Mouse (Mus musculus) ES-E14 (cell line): ENCODE results near the gene Gm17581. TPM values are rescaled to one million over a fixed set of nuclear protein-coding genes. Genes with fewer than 3 reads are reported as not detected.

Experiments
- DNase-seq: peaks from one replicate; pipeline ENCODE4 v3.0.0-alpha.2; 2013; ENCODE audit warnings: low read depth, low spot score
- H3K27ac ChIP-seq: 2 replicates; pipeline ENCODE4 v1.5.1; 2012; ENCODE audit warnings: low read depth, mild to moderate bottlenecking, low read length, moderate library complexity, mixed read lengths; ENCODE audit not compliant: poor library complexity, insufficient read depth, severe bottlenecking
- H3K36me3 ChIP-seq: 2 replicates; pipeline ENCODE4 v1.6.1; 2012; ENCODE audit warnings: mild to moderate bottlenecking, low read length, moderate library complexity, mixed read lengths; ENCODE audit not compliant: control insufficient read depth, poor library complexity, insufficient read depth, severe bottlenecking
- H3K4me1 ChIP-seq, 2 experiments: fragments of 150-350 bp in 1 of 2; sonication (generic) in 1 of 2; 2 replicates each; pipeline ENCODE4 v1.6.1; 2012; ENCODE audit warnings: low read length in 2 of 2, mild to moderate bottlenecking in 1 of 2, mixed read lengths in 1 of 2; ENCODE audit not compliant: control insufficient read depth in 2 of 2, insufficient read depth in 2 of 2, poor library complexity in 1 of 2
- H3K4me3 ChIP-seq, 2 experiments: fragments of 150-350 bp in 1 of 2; sonication (generic) in 1 of 2; 2 replicates each; pipeline ENCODE4 v1.5.1; 2012; ENCODE audit warnings: low read length in 2 of 2, low read depth in 1 of 2, mild to moderate bottlenecking in 1 of 2, mixed read lengths in 1 of 2; ENCODE audit not compliant: insufficient read depth in 1 of 2, poor library complexity in 1 of 2, severe bottlenecking in 1 of 2
- H3K9ac ChIP-seq: 2 replicates; pipeline ENCODE4 v1.6.1; 2012; ENCODE audit warnings: low read depth, mild to moderate bottlenecking, low read length, mixed read lengths; ENCODE audit not compliant: poor library complexity, insufficient read depth, severe bottlenecking
- H3K9me3 ChIP-seq: fragments of 150-350 bp; sonication (generic); 2 replicates; pipeline ENCODE4 v1.6.1; 2012; ENCODE audit warnings: low read depth, mild to moderate bottlenecking, low read length; ENCODE audit not compliant: control insufficient read depth, insufficient read depth
- CHD2 ChIP-seq: IDR thresholded peaks from 2 replicates; pipeline ENCODE4 v1.6.1; 2014; ENCODE audit warnings: mild to moderate bottlenecking, low read depth, low read length, inconsistent platforms
- HCFC1 ChIP-seq: IDR thresholded peaks from 2 replicates; pipeline ENCODE4 v1.6.1; 2012; ENCODE audit warnings: low read length, inconsistent platforms, borderline replicate concordance; ENCODE audit not compliant: insufficient read depth
- MAFK ChIP-seq: IDR thresholded peaks from 2 replicates; pipeline ENCODE4 v1.6.1; 2014; ENCODE audit warnings: mild to moderate bottlenecking, low read depth, low read length, inconsistent platforms; ENCODE audit not compliant: insufficient read depth
- ZC3H11A ChIP-seq: IDR thresholded peaks from 2 replicates; pipeline ENCODE4 v1.6.1; 2012; ENCODE audit warnings: low read depth, mild to moderate bottlenecking, inconsistent platforms, low read length, borderline replicate concordance
- ZNF384 ChIP-seq: IDR thresholded peaks from 2 replicates; pipeline ENCODE4 v1.6.1; 2012; ENCODE audit warnings: low read depth, low read length, inconsistent platforms
- in situ Hi-C, 2 experiments: fragments of 600-800 bp; cut with MboI; formaldehyde crosslinking; loops; one replicate each; pipeline ENCODE4 v1.15.1; 2025; ENCODE audit warnings: low sequenced_read_pairs in 2 of 2, inconsistent platforms in 1 of 2; ENCODE audit not compliant: unreplicated experiment in 2 of 2
- total RNA-seq: library from RNA; depleted of rRNA; stranded (reverse); fragments of 300-350 nt; gene quantifications from 2 replicates; pipeline ENCODE4 v1.2.3, GENCODE M21; 2012

Gene Gm17581
- total RNA-seq, 1 experiment, result not detected

- H3K27ac ChIP-seq, result no peak overlapping the region
- TF ChIP-seq CHD2, result no peak
- TF ChIP-seq ZC3H11A, result no peak
- TF ChIP-seq HCFC1, result no peak
- no peak for TF ChIP-seq ZNF384
- TF ChIP-seq MAFK, result no peak
- DNase-seq, result no peak
- no peaks in the 10 kb centered on the region for H3K36me3 ChIP-seq
- H3K4me1 ChIP-seq, result peaks cover 2 to 12% of the 10 kb centered on the region in 2 experiments; a peak in 3 of 4 replicates
- in situ Hi-C loops, result no loop called here
- no peak overlapping the region for H3K9ac ChIP-seq
- no peak overlapping the region for H3K4me3 ChIP-seq
- no peaks in the 10 kb centered on the region for H3K9me3 ChIP-seq
These were observed 7.7 kb upstream of the Gm17581 start for GRCm38 (mm10) chr2:155743351-155743750.

- in situ Hi-C loops, result no loop called here
- Histone ChIP-seq H3K36me3 (no peaks in the 10 kb centered on the region), H3K9me3 (no peaks in the 10 kb centered on the region), H3K4me1 (peaks cover 6 to 15% of the 10 kb centered on the region in 2 experiments; a peak in 3 of 4 replicates), H3K9ac (peak overlapping the region; percentile 71), H3K4me3 (peak overlapping the region; percentile 37 to 41; a peak in 2 of 4 replicates), H3K27ac (no peak overlapping the region)
- no peak for TF ChIP-seq ZC3H11A
- no peak for TF ChIP-seq HCFC1
- no peak for TF ChIP-seq MAFK
- DNase-seq, result no peak
These were observed 7.3 kb upstream of the Gm17581 start for GRCm38 (mm10) chr2:155742931-155743337.

- H3K9ac ChIP-seq, result peak overlapping the region; percentile 30; the same call in 1 of the 2 replicates
- no peak for TF ChIP-seq ZC3H11A
- TF ChIP-seq HCFC1, result no peak
- TF ChIP-seq MAFK, result no peak
- no peak for TF ChIP-seq ZNF384
- no peak for TF ChIP-seq CHD2
- DNase-seq, result no peak
- H3K27ac ChIP-seq, result no peak overlapping the region
- H3K9me3 ChIP-seq, result no peaks in the 10 kb centered on the region
- in situ Hi-C loops, result no loop called here
- peak overlapping the region; percentile 24 to 41; a peak in 1 of 4 replicates for H3K4me3 ChIP-seq
- peaks cover 6 to 17% of the 10 kb centered on the region in 2 experiments; a peak in 3 of 4 replicates for H3K4me1 ChIP-seq
- no peaks in the 10 kb centered on the region for H3K36me3 ChIP-seq
These were observed 6.5 kb upstream of the Gm17581 start for GRCm38 (mm10) chr2:155742211-155742610.

GRCm38 (mm10) chr2:155737803-155738202 lies 2.1 kb upstream of the Gm17581 start:
- no peaks in the 10 kb centered on the region for H3K36me3 ChIP-seq
- H3K4me3 ChIP-seq, result no peak overlapping the region
- DNase-seq, result peak; percentile 48
- no peaks in the 10 kb centered on the region for H3K9me3 ChIP-seq
- peaks cover 6 to 18% of the 10 kb centered on the region in 2 experiments; a peak in 3 of 4 replicates for H3K4me1 ChIP-seq
- 0 out of 2 replicates have a peak overlapping the region, but pooled peaks have one; percentile 17 for H3K27ac ChIP-seq
- TF ChIP-seq MAFK (no peak), ZC3H11A (no peak), CHD2 (no peak), HCFC1 (no peak), ZNF384 (no peak)
- H3K9ac ChIP-seq, result no peak overlapping the region; the same call in 1 of the 2 replicates
- in situ Hi-C loops, result no loop called here

GRCm38 (mm10) chr2:155736936-155737335 lies 1.3 kb upstream of the Gm17581 start:
- Histone ChIP-seq H3K4me3 (no peak overlapping the region), H3K9ac (no peak overlapping the region), H3K9me3 (no peaks in the 10 kb centered on the region), H3K27ac (no peak overlapping the region), H3K36me3 (no peaks in the 10 kb centered on the region), H3K4me1 (peaks cover 6 to 11% of the 10 kb centered on the region in 2 experiments; a peak in 3 of 4 replicates)
- TF ChIP-seq HCFC1 (no peak), ZC3H11A (no peak), ZNF384 (no peak), CHD2 (no peak), MAFK (no peak)
- DNase-seq, result no peak
- in situ Hi-C loops, result no loop called here
